Mouse (Mus musculus): ENCODE measurements at regions not wholly inside any gene's neighbourhood (a gene's known extent, or its start where the extent isn't known, plus 50 kb on each side); places are given as distances from the start of the nearest gene placed in this dataset.

DNA sequence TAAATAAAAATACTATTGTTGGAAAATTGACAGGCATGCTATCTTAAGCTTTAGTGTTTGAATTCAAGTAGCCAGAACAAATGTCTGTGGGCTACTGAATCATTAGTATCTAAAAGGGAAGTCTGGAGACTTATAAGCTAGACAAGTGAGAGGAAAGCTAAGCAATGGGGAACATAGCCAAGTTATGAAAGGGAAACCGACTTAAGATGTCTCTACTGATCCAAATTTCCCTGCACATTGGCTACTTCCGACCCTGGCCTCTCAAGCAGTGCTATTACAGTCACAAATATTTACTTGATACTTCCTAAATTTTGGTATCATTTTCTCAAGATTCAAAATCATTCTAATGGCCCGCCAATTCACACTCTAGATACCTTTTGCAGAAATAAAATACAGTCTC lies 65.4 kb upstream of the Rps6ka3 start:
- no peak for TF ChIP-seq CTCF (IDR thresholded peaks at IDR 0.05; ENCODE audit: low read depth, low read length)
- no peak for TF ChIP-seq POLR2A (IDR thresholded peaks at IDR 0.05; ENCODE audit: extremely low read depth, insufficient read depth, low read length)
